11 mouse cellular contexts compared by ENCODE assay signal in the genomic region with DNA sequence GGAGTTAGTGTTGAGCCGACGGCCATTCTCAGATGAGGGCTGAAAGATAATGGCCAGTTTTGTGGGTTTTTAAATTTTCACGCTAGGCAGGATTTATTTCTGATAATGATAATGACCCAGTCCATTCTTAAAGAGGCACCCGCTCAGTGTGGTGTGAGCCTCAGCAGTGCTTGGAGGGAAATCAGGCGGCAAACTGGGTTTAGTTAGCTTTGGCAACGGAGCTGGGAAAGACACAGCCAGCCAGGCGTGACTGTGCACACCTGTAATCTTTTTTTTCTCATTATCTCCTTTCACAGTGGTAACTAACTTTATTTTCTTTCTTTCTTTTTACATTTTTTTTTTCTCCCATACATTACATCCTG. TPM values are rescaled to one million over a fixed set of nuclear protein-coding genes. Genes with fewer than 3 reads are reported as not detected.
DNase-seq lines count a peak whose midpoint lies in the region; ATAC-seq and TF ChIP-seq lines count a peak whose summit lies in the region.
"Had no signal": no experiment of that assay in that cellular context is flagged by ENCODE, and none has a peak within 500 bp of the region (broad histone marks: within the 10 kb centered on the region; RNA-seq: fewer than 3 reads in every experiment).

No protein-coding gene starts in this region.

- no peaks in the 10 kb centered on the region for H3K36me3 ChIP-seq in heart, embryonic 12.5 days
- no peaks in the 10 kb centered on the region for H3K36me3 ChIP-seq in kidney, postnatal 0 days (ENCODE audit: insufficient read depth, low read length)
- H3K36me3 ChIP-seq in forebrain, embryonic 13.5 days (ENCODE audit: poor library complexity, severe bottlenecking) = no peaks in the 10 kb centered on the region
- no peaks in the 10 kb centered on the region for H3K36me3 ChIP-seq in midbrain, embryonic 14.5 days (ENCODE audit: control insufficient read depth, insufficient read depth, low read length)
- H3K36me3 ChIP-seq: limb, embryonic 12.5 days had no signal

- peaks cover 25% of the 10 kb centered on the region for H3K4me1 ChIP-seq in heart, embryonic 12.5 days (replicated peaks)
- H3K4me1 ChIP-seq in kidney, postnatal 0 days (replicated peaks; ENCODE audit: insufficient read depth, low read length) = peaks cover 13% of the 10 kb centered on the region
- H3K4me1 ChIP-seq in forebrain, embryonic 13.5 days = peaks cover 25% of the 10 kb centered on the region
- peaks cover 14% of the 10 kb centered on the region for H3K4me1 ChIP-seq in midbrain, embryonic 14.5 days (ENCODE audit: control insufficient read depth, insufficient read depth, low read length)

- intact Hi-C loops in heart, postnatal 25 days (cut with DNase I) = no loop called here

- H3K27me3 ChIP-seq in heart, embryonic 12.5 days (replicated peaks) = no peaks in the 10 kb centered on the region
- no peaks in the 10 kb centered on the region for H3K27me3 ChIP-seq in kidney, postnatal 0 days (ENCODE audit: insufficient read depth, low read length)
- peaks cover 7% of the 10 kb centered on the region; the same call in 1 of the 2 replicates for H3K27me3 ChIP-seq in forebrain, embryonic 13.5 days
- H3K27me3 ChIP-seq in midbrain, embryonic 14.5 days (ENCODE audit: control insufficient read depth, insufficient read depth, low read length) = no peaks in the 10 kb centered on the region
- H3K27me3 ChIP-seq: limb, embryonic 12.5 days had no signal

- H3K27ac ChIP-seq in heart, embryonic 12.5 days (ENCODE audit: poor library complexity, severe bottlenecking) = peak overlapping the region; percentile 45; the same call in 1 of the 2 replicates
- no peak overlapping the region for H3K27ac ChIP-seq in kidney, postnatal 0 days
- H3K27ac ChIP-seq in forebrain, embryonic 13.5 days = peak overlapping the region; percentile 52
- H3K27ac ChIP-seq in midbrain, embryonic 14.5 days (replicated peaks; ENCODE audit: low read depth, low read length) = peak overlapping the region; percentile 82

- H3K4me2 ChIP-seq in heart, embryonic 12.5 days = peak overlapping the region; percentile 25; the same call in 1 of the 2 replicates
- H3K4me2 ChIP-seq in kidney, postnatal 0 days (ENCODE audit: low read length) = peak overlapping the region; percentile 43
- peak overlapping the region; percentile 33 for H3K4me2 ChIP-seq in forebrain, embryonic 13.5 days
- peak overlapping the region; percentile 33 for H3K4me2 ChIP-seq in midbrain, embryonic 14.5 days (ENCODE audit: low read length)
- H3K4me2 ChIP-seq: limb, embryonic 12.5 days had no signal

- H3K4me3 ChIP-seq in heart, embryonic 12.5 days = no peak overlapping the region
- H3K4me3 ChIP-seq in kidney, postnatal 0 days (replicated peaks; ENCODE audit: low read depth, low read length) = no peak overlapping the region
- H3K4me3 ChIP-seq in forebrain, embryonic 13.5 days = no peak overlapping the region
- no peak overlapping the region for H3K4me3 ChIP-seq in midbrain, embryonic 14.5 days (replicated peaks; ENCODE audit: low read depth, low read length)
- H3K4me3 ChIP-seq: limb, embryonic 12.5 days had no signal

- 73% methylated on average over 7 of the region's 7 CpGs for WGBS in heart, embryonic 12.5 days
- WGBS in kidney, postnatal 0 days = 23% methylated on average over 7 of the region's 7 CpGs
- WGBS in forebrain, embryonic 13.5 days = 8% methylated on average over 7 of the region's 7 CpGs
- WGBS in midbrain, embryonic 14.5 days = 15% methylated on average over 7 of the region's 7 CpGs

- no peak for ATAC-seq in heart, embryonic 12.5 days (ENCODE audit: insufficient number of reproducible peaks, low FRiP score)
- no peak for ATAC-seq in kidney, postnatal 0 days (replicated peaks; ENCODE audit: low FRiP score, low read depth)
- ATAC-seq in forebrain, embryonic 13.5 days = peak; percentile 67
- ATAC-seq in midbrain, embryonic 14.5 days (ENCODE audit: low FRiP score, low TSS enrichment) = no peak
- ATAC-seq in frontal cortex, adult (ENCODE audit: low TSS enrichment) = no peak

- no peak for TF ChIP-seq CTCF in kidney, postnatal 0 days (IDR thresholded peaks at IDR 0.05; ENCODE audit: low read depth)

- H3K9me3 ChIP-seq in heart, embryonic 12.5 days (replicated peaks) = peaks cover 6% of the 10 kb centered on the region; the same call in 1 of the 2 replicates
- no peaks in the 10 kb centered on the region for H3K9me3 ChIP-seq in kidney, postnatal 0 days (replicated peaks; ENCODE audit: low read length)
- peaks cover 8% of the 10 kb centered on the region; the same call in 1 of the 2 replicates for H3K9me3 ChIP-seq in forebrain, embryonic 13.5 days (replicated peaks)
- H3K9me3 ChIP-seq in midbrain, embryonic 14.5 days (ENCODE audit: control insufficient read depth, low read length) = no peaks in the 10 kb centered on the region
- H3K9me3 ChIP-seq: limb, embryonic 12.5 days had no signal

- no peak for DNase-seq in heart, postnatal 25 days (ENCODE audit: low spot score)
- DNase-seq in kidney, postnatal 0 days (ENCODE audit: low spot score) = no peak
- no peak for DNase-seq in kidney, postnatal 36 days
- peak; percentile 61 for DNase-seq in midbrain, embryonic 14.5 days
- DNase-seq in spleen, postnatal 4 days (ENCODE audit: low spot score in 2 of 2) = no peak
- DNase-seq: B cell, adult 2 months; thymus, postnatal 14 days had no signal

- H3K9ac ChIP-seq in heart, embryonic 12.5 days = no peak overlapping the region
- H3K9ac ChIP-seq in kidney, postnatal 0 days (ENCODE audit: low read depth, low read length) = no peak overlapping the region
- no peak overlapping the region for H3K9ac ChIP-seq in forebrain, embryonic 13.5 days
- H3K9ac ChIP-seq in midbrain, embryonic 14.5 days (replicated peaks; ENCODE audit: low read length) = no peak overlapping the region; the same call in 1 of the 2 replicates
- H3K9ac ChIP-seq: limb, embryonic 12.5 days had no signal

RNA-seq across cellular contexts. Expression of a gene that starts 36.4 kb away (rescaled TPM):
- 0.37 and 0.68 TPM in 2 replicates for polyA plus RNA-seq in heart, embryonic 12.5 days (2016; fragmentation: Nextera tagmentation; extraction: Ambion mirVana)
- under 1 TPM; 0.22 to 0.47 TPM for total RNA-seq in heart, postnatal 25 days (2021)
- 0.61 and 0.96 TPM in 2 replicates for polyA plus RNA-seq in kidney, postnatal 0 days (2015; fragmentation: Nextera tagmentation; extraction: Ambion mirVana)
- polyA plus RNA-seq in forebrain, embryonic 13.5 days (2015; fragmentation: Nextera tagmentation; extraction: Ambion mirVana) = 1.8 and 2.5 TPM in 2 replicates
- polyA plus RNA-seq in midbrain, embryonic 14.5 days (2014; fragmentation: Nextera tagmentation; extraction: Ambion mirVana) = 2.7 and 4.0 TPM in 2 replicates
